Mouse (Mus musculus) spleen, adult 2 months (tissue): ENCODE measurements around the gene Pdss1.

ENCODE experiments used
- CTCF ChIP-seq: fragments of 200-500 bp; IDR thresholded peaks from 2 replicates; pipeline ENCODE4 v1.5.1; 2011; ENCODE audit warnings: mild to moderate bottlenecking, inconsistent platforms; ENCODE audit not compliant: insufficient read depth, insufficient read length, insufficient replicate concordance; ENCODE audit errors: extremely low read depth
- POLR2A ChIP-seq: fragments of 200-500 bp; IDR thresholded peaks from 2 replicates; pipeline ENCODE4 v1.6.1; 2011; ENCODE audit warnings: low read depth, low read length, inconsistent platforms

GRCm38 (mm10) chr2:22857501-22857900 lies 37.8 kb upstream of the Pdss1 start:
- TF ChIP-seq POLR2A (no peak), CTCF (no peak)
